Mouse (Mus musculus): ENCODE results near the gene Slc2a9.

DNA sequence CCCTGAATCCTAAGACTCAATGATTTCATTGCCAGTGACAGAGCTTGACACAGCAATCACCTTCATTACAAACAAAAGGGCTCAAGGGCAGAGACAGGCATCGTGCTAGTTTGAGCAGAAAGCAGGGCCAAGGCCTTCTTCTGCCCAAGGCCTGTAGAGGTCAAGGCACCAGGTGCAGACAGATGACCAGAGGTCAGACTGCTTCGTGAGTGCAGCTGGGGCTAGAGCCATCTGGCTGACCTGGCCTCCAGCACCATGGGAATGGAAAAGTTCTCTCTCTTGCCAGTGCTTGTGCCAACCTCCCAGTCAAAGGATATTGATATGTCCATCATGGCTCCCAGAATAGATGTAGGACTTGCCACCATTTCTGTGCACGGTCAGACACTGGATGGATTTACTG, 33.9 kb upstream of the Slc2a9 start:
- TF ChIP-seq GATA1 (IDR thresholded peaks at IDR 0.05; ENCODE audit: low read length): no peak
- TF ChIP-seq TAL1 (IDR thresholded peaks at IDR 0.05; ENCODE audit: low read length): no peak

Data from erythroblast, embryonic 14.5 days (primary cell).